Mouse (Mus musculus) lung, postnatal 36 days (tissue): ENCODE data around the gene Gal3st1.

Source experiments
- DNase-seq: peaks from one replicate; pipeline ENCODE4 v3.0.0; 2022; ENCODE audit warnings: mixed read lengths

The Gal3st1 gene

GRCm38 (mm10) chr11:4035116-4035892, 51.9 kb downstream of the Gal3st1 start:
- peak; percentile 58 for DNase-seq

GRCm38 (mm10) chr11:4035916-4036315, 52.5 kb downstream of the Gal3st1 start:
- DNase-seq = peak; percentile 76

- DNase-seq = no peak
Observed at GRCm38 (mm10) chr11:4036365-4037084, 53.1 kb downstream of the Gal3st1 start.

- no peak for DNase-seq
Observed at GRCm38 (mm10) chr11:4039951-4040350, 56.5 kb downstream of the Gal3st1 start.

GRCm38 (mm10) chr11:4041123-4041625, 57.7 kb downstream of the Gal3st1 start:
- no peak for DNase-seq

- DNase-seq = no peak
Observed at GRCm38 (mm10) chr11:4043081-4043480, 59.6 kb downstream of the Gal3st1 start.

- no peak for DNase-seq
Observed at GRCm38 (mm10) chr11:4046526-4046925, 63.1 kb downstream of the Gal3st1 start.

- no peak for DNase-seq
Observed at GRCm38 (mm10) chr11:4047766-4048165, 64.3 kb downstream of the Gal3st1 start.

GRCm38 (mm10) chr11:4048438-4048837, 65.0 kb downstream of the Gal3st1 start:
- DNase-seq = no peak
